Mouse (Mus musculus): Measurements from ENCODE around the gene Gal3st3. TPM values are rescaled to one million over a fixed set of nuclear protein-coding genes. Genes with fewer than 3 reads are reported as not detected.
"Not testable (repeated sequence)": the region's sequence is repeated elsewhere in the genome, so short reads cannot be mapped to it uniquely, and the experiment has no call there.

Gene Gal3st3
- polyA plus RNA-seq, 1 experiment from 2014 or later, result 15.6 TPM

- Histone ChIP-seq H3K9me3 (ENCODE audit: control insufficient read depth, low read length) (no peaks in the 10 kb centered on the region), H3K4me2 (no peak overlapping the region), H3K27ac (ENCODE audit: low read depth, low read length) (no peak overlapping the region), H3K4me1 (ENCODE audit: control insufficient read depth, insufficient read depth, low read length) (no peaks in the 10 kb centered on the region), H3K27me3 (ENCODE audit: control insufficient read depth, insufficient read depth, low read length) (no peaks in the 10 kb centered on the region), H3K9ac (ENCODE audit: low read length) (no peak overlapping the region), H3K36me3 (ENCODE audit: control insufficient read depth, insufficient read depth, low read length) (no peaks in the 10 kb centered on the region), H3K4me3 (ENCODE audit: low read depth, low read length) (no peak overlapping the region)
- DNase-seq (ENCODE audit: low spot score, missing footprints) (no peak), ATAC-seq (ENCODE audit: low FRiP score) (no peak)
- 85% methylated on average over 5 of the region's 5 CpGs for WGBS
These were observed 36.6 kb downstream of the Gal3st3 start for GRCm38 (mm10) chr19:5334741-5335140.

DNA sequence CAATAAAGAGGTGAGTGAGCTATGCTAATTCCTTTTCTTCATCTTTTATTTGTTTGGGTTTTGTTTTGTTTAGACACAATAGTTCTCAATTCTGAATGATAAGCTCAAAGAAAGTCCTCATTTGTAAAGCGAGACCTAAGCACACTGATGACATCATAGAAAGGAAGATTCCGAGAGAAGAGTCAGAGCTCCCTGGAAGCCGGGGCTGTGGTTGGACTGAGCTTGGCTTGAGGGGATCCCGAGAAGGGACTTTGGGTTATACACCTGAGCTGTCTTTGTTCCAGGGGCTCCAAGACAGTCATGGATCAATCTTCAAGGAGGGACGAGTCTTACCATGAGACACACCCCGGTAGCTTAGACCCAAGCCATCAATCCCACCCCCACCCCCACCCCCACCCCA lies 37.3 kb downstream of the Gal3st3 start, which contains the start of gene Catsper1:
Gene Catsper1, plus strand, starts transcription at position 301 of the 400 bp plus-strand sequence.
- H3K4me3 ChIP-seq (ENCODE audit: low read depth, low read length), result no peak within 1 kb of the TSS
- no peaks in the 10 kb centered on the region for H3K4me1 ChIP-seq (ENCODE audit: control insufficient read depth, insufficient read depth, low read length)
- H3K27ac ChIP-seq (ENCODE audit: low read depth, low read length), result no peak within 1 kb of the TSS
- DNase-seq (ENCODE audit: low spot score, missing footprints) (no peak), ATAC-seq (ENCODE audit: low FRiP score) (no peak)
- WGBS, result 86% methylated on average over 6 of the region's 6 CpGs
- H3K9ac ChIP-seq (ENCODE audit: low read length), result no peak within 1 kb of the TSS
- no peaks in the 10 kb centered on the region for H3K9me3 ChIP-seq (ENCODE audit: control insufficient read depth, low read length)
- no peak within 1 kb of the TSS for H3K4me2 ChIP-seq
- H3K36me3 ChIP-seq (ENCODE audit: control insufficient read depth, insufficient read depth, low read length), result no peaks in the 10 kb centered on the region
- H3K27me3 ChIP-seq (ENCODE audit: control insufficient read depth, insufficient read depth, low read length), result no peaks in the 10 kb centered on the region

GRCm38 (mm10) chr19:5337975-5338374 lies 39.8 kb downstream of the Gal3st3 start:
- H3K27me3 ChIP-seq (ENCODE audit: control insufficient read depth, insufficient read depth, low read length), result no peaks in the 10 kb centered on the region; the same call in 1 of the 2 replicates
- H3K27ac ChIP-seq (ENCODE audit: low read depth, low read length), result no peak overlapping the region
- H3K9ac ChIP-seq (ENCODE audit: low read length), result no peak overlapping the region
- ATAC-seq (ENCODE audit: low FRiP score) (no peak), DNase-seq (ENCODE audit: low spot score, missing footprints) (peak; percentile 94)
- H3K36me3 ChIP-seq (ENCODE audit: control insufficient read depth, insufficient read depth, low read length), result no peaks in the 10 kb centered on the region
- no peak overlapping the region for H3K4me3 ChIP-seq (ENCODE audit: low read depth, low read length)
- WGBS, result 22% methylated on average over 5 of the region's 5 CpGs
- no peaks in the 10 kb centered on the region for H3K4me1 ChIP-seq (ENCODE audit: control insufficient read depth, insufficient read depth, low read length)
- H3K9me3 ChIP-seq (ENCODE audit: control insufficient read depth, low read length), result no peaks in the 10 kb centered on the region
- no peak overlapping the region for H3K4me2 ChIP-seq

GRCm38 (mm10) chr19:5341360-5341759 lies 43.2 kb downstream of the Gal3st3 start:
- no peak overlapping the region for H3K4me3 ChIP-seq (ENCODE audit: low read depth, low read length)
- ATAC-seq (ENCODE audit: low FRiP score) (no peak), DNase-seq (ENCODE audit: low spot score, missing footprints) (no peak)
- H3K27ac ChIP-seq (ENCODE audit: low read depth, low read length), result no peak overlapping the region
- H3K36me3 ChIP-seq (ENCODE audit: control insufficient read depth, insufficient read depth, low read length), result no peaks in the 10 kb centered on the region
- H3K4me1 ChIP-seq (ENCODE audit: control insufficient read depth, insufficient read depth, low read length), result no peaks in the 10 kb centered on the region
- no peaks in the 10 kb centered on the region; the same call in 1 of the 2 replicates for H3K27me3 ChIP-seq (ENCODE audit: control insufficient read depth, insufficient read depth, low read length)
- H3K9me3 ChIP-seq (ENCODE audit: control insufficient read depth, low read length), result no peaks in the 10 kb centered on the region
- H3K9ac ChIP-seq (ENCODE audit: low read length), result no peak overlapping the region
- H3K4me2 ChIP-seq, result no peak overlapping the region
- 89% methylated on average over 7 of the region's 7 CpGs for WGBS

DNA sequence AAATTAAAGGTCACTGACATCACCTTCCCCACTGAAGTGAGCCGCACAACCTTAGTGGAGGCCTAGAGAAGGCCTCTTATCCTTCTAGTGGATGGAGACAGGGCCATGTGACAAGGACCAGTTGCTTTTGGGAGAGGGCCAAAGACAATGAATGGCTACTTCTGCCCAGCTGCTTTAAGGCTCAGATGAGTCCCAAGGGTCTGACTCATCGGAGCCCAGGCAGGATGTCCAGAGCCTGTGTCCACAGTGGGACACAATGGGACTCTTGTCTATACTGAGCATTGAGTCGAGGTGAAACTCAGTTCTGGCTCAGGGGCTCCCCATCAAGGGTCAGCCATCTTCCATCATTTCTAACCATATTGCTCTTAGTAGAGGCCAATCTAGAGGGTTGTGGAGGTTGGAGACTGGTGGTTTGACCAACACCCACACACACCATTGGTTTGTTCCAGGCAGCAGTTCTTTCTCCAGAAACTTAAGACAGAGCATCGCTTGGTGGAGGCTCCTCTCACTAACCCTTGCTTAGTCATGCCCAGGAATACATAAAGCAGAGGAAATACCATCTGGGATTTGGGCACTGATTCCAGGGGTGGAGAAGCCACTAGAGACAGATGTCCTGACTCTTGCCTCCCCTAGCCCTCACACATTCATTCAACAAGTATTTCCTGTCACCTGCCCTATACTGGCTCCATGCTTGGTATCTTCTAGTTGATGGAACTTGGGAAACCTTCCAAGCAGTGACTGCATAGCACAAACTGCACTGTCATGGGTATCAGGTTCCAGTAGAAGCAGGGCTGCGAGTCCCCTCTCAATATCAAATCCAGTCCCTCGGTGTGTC lies 47.4 kb downstream of the Gal3st3 start:
- ATAC-seq (ENCODE audit: low FRiP score) (no peak), DNase-seq (ENCODE audit: low spot score, missing footprints) (no peak)
- H3K4me3 ChIP-seq (ENCODE audit: low read depth, low read length), result no peak overlapping the region
- H3K9ac ChIP-seq (ENCODE audit: low read length), result no peak overlapping the region
- no peak overlapping the region for H3K4me2 ChIP-seq
- 85% methylated on average over 6 of the region's 6 CpGs for WGBS
- no peak overlapping the region for H3K27ac ChIP-seq (ENCODE audit: low read depth, low read length)
- no peaks in the 10 kb centered on the region for H3K9me3 ChIP-seq (ENCODE audit: control insufficient read depth, low read length)
- H3K4me1 ChIP-seq (ENCODE audit: control insufficient read depth, insufficient read depth, low read length), result peaks cover 4% of the 10 kb centered on the region
- no peaks in the 10 kb centered on the region; the same call in 1 of the 2 replicates for H3K27me3 ChIP-seq (ENCODE audit: control insufficient read depth, insufficient read depth, low read length)
- H3K36me3 ChIP-seq (ENCODE audit: control insufficient read depth, insufficient read depth, low read length), result no peaks in the 10 kb centered on the region

GRCm38 (mm10) chr19:5348064-5348463 lies 49.9 kb downstream of the Gal3st3 start:
- Histone ChIP-seq H3K4me2 (no peak overlapping the region), H3K4me1 (ENCODE audit: control insufficient read depth, insufficient read depth, low read length) (peaks cover 4% of the 10 kb centered on the region), H3K9me3 (ENCODE audit: control insufficient read depth, low read length) (no peaks in the 10 kb centered on the region), H3K9ac (ENCODE audit: low read length) (no peak overlapping the region), H3K27me3 (ENCODE audit: control insufficient read depth, insufficient read depth, low read length) (no peaks in the 10 kb centered on the region), H3K4me3 (ENCODE audit: low read depth, low read length) (no peak overlapping the region), H3K27ac (ENCODE audit: low read depth, low read length) (no peak overlapping the region), H3K36me3 (ENCODE audit: control insufficient read depth, insufficient read depth, low read length) (no peaks in the 10 kb centered on the region)
- 77% methylated on average over 6 of the region's 6 CpGs for WGBS
- ATAC-seq (ENCODE audit: low FRiP score), result no peak
- no peak for DNase-seq (ENCODE audit: low spot score, missing footprints)

GRCm38 (mm10) chr19:5348526-5349501 lies 50.7 kb downstream of the Gal3st3 start:
- H3K9me3 ChIP-seq (ENCODE audit: control insufficient read depth, low read length), result no peaks in the 10 kb centered on the region
- H3K4me1 ChIP-seq (ENCODE audit: control insufficient read depth, insufficient read depth, low read length), result peaks cover 4% of the 10 kb centered on the region
- H3K9ac ChIP-seq (ENCODE audit: low read length), result peak overlapping the region; percentile 62
- 6% methylated on average over 34 of the region's 34 CpGs for WGBS
- no peak for ATAC-seq (ENCODE audit: low FRiP score)
- H3K4me2 ChIP-seq, result peak overlapping the region; percentile 67
- peak; percentile 93 for DNase-seq (ENCODE audit: low spot score, missing footprints)
- H3K4me3 ChIP-seq (ENCODE audit: low read depth, low read length), result peak overlapping the region; percentile 34
- H3K27me3 ChIP-seq (ENCODE audit: control insufficient read depth, insufficient read depth, low read length), result no peaks in the 10 kb centered on the region
- no peaks in the 10 kb centered on the region for H3K36me3 ChIP-seq (ENCODE audit: control insufficient read depth, insufficient read depth, low read length)
- H3K27ac ChIP-seq (ENCODE audit: low read depth, low read length), result no peak overlapping the region

DNA sequence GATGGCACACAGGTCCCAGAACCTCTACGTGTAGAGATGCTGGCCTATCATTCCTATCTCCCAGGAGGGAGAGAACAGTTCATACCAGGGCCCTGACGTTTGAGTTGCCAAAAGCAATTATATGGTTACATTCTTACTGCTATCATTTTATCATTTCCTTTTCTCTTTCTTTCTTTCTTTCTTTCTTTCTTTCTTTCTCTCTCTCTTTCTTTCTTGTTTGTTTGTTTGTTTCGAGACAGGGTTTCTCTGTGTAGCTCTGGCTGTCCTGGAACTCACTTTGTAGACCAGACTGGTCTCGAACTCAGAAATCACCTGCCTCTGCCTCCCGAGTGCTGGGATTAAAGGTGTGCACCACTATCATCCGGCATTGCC lies 51.4 kb downstream of the Gal3st3 start, which contains the start of gene Cst6:
Gene Cst6, minus strand, starts transcription at position 73 of the 372 bp plus-strand sequence.
- ATAC-seq (ENCODE audit: low FRiP score); H3K27ac ChIP-seq (ENCODE audit: low read depth, low read length); H3K9me3 ChIP-seq (ENCODE audit: control insufficient read depth, low read length); H3K36me3 ChIP-seq (ENCODE audit: control insufficient read depth, insufficient read depth, low read length); DNase-seq (ENCODE audit: low spot score, missing footprints); H3K4me1 ChIP-seq (ENCODE audit: control insufficient read depth, insufficient read depth, low read length); H3K27me3 ChIP-seq (ENCODE audit: control insufficient read depth, insufficient read depth, low read length): not testable (repeated sequence)
- 63% methylated on average over 6 of the region's 6 CpGs for WGBS
- Histone ChIP-seq H3K4me3 (ENCODE audit: low read depth, low read length) (peak within 1 kb of the TSS; percentile 34), H3K9ac (ENCODE audit: low read length) (peak within 1 kb of the TSS; percentile 62), H3K4me2 (peak within 1 kb of the TSS; percentile 67)
